Mouse (Mus musculus): Measurements from ENCODE around the gene D7Ertd443e. TPM values are rescaled to one million over a fixed set of nuclear protein-coding genes. Genes with fewer than 3 reads are reported as not detected.

Gene D7Ertd443e
- polyA plus RNA-seq, 1 experiment from 2014 or later: not detected

DNA sequence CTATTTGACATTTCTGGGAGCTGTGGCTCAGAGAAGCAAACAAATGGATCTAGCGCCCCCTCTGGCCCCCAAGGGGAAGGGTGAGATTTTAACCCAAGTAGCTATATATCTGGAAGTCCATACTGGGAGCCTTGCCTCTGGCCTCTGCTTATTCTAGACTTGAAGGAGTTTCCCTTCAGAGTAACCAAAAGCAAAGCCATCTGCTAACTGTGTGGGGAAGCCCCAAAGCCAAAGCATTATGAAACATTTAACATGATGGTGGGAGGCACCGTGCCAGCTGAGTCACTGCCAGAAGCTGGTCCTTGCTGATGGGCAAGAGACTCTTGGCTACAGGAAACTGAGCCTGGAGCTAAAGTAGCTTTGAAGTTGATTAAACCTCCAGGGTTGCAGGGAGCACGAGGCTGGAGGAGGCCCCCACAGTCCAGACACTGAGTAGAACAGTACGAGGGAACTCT lies 4.0 kb downstream of the D7Ertd443e start:
- DNase-seq (ENCODE audit: low spot score): no peak
- no peaks in the 10 kb centered on the region for H3K27me3 ChIP-seq (ENCODE audit: control insufficient read depth, insufficient read depth, low read length)

DNA sequence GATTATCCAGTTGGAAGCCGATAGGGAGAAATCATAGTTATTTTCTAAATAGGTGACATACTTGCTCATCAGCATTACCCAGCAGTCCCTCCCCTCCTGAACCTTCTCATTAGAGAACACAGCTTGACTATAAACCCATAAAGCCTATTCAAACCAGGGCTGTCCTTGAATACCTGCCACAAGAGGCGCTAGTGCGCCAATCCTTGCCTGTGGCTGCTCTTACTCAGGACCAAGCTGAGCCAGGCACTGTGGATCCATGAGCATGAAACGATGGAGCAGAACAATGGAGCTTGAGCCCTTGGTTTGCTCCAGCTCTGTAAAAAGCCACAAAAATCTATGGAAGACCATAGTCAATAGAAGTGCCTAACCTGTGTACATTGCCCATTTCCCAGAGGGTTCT lies 7.2 kb downstream of the D7Ertd443e start:
- no peaks in the 10 kb centered on the region for H3K9me3 ChIP-seq (ENCODE audit: control insufficient read depth, low read length)
- no peak overlapping the region for H3K4me3 ChIP-seq (ENCODE audit: low read depth, low read length)
- WGBS: 42% methylated on average over 4 of the region's 4 CpGs
- DNase-seq (ENCODE audit: low spot score) (peak; percentile 76), ATAC-seq (replicated peaks; ENCODE audit: low FRiP score) (peak; percentile 66; the same call in 1 of the 2 replicates)
- no peak overlapping the region for H3K9ac ChIP-seq (ENCODE audit: low read length)
- H3K27ac ChIP-seq (ENCODE audit: low read depth, low read length): no peak overlapping the region
- no peaks in the 10 kb centered on the region for H3K36me3 ChIP-seq (ENCODE audit: control insufficient read depth, insufficient read depth, low read length)
- no peaks in the 10 kb centered on the region for H3K27me3 ChIP-seq (ENCODE audit: control insufficient read depth, insufficient read depth, low read length)
- H3K4me1 ChIP-seq (replicated peaks; ENCODE audit: control insufficient read depth, insufficient read depth, low read length): no peaks in the 10 kb centered on the region
- no peak overlapping the region for H3K4me2 ChIP-seq (ENCODE audit: low read depth, low read length, severe bottlenecking)

More for the DNA sequence above, 4.0 kb downstream of the D7Ertd443e start:
- Histone ChIP-seq H3K4me3 (ENCODE audit: low read depth, low read length) (no peak overlapping the region), H3K9me3 (ENCODE audit: control insufficient read depth, low read length) (no peaks in the 10 kb centered on the region), H3K27ac (ENCODE audit: low read depth, low read length) (no peak overlapping the region), H3K9ac (ENCODE audit: low read length) (no peak overlapping the region), H3K4me1 (replicated peaks; ENCODE audit: control insufficient read depth, insufficient read depth, low read length) (no peaks in the 10 kb centered on the region), H3K36me3 (ENCODE audit: control insufficient read depth, insufficient read depth, low read length) (no peaks in the 10 kb centered on the region), H3K4me2 (ENCODE audit: low read depth, low read length, severe bottlenecking) (no peak overlapping the region)
- no peak for ATAC-seq (replicated peaks; ENCODE audit: low FRiP score)
- WGBS: 54% methylated on average over 4 of the region's 4 CpGs

DNA sequence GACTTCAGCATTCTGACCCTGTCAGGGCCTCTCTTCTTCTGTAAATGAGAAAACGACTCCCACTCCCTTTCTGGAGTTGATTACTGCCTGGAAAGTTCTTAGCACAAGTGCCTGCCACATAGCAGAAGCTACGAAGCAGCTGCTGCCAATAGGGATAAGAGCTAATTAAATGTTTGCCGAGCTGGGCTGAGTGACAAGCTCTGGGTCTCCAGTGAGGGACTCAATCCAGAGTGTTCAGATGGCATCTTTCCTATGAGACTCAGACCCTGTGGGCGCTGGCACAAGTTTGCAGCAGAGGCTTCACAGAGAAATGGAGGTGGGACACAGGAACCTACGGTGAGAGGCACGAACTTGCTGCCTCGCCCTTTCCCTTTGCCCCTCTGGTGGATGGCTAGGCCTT lies 8.7 kb downstream of the D7Ertd443e start:
- WGBS: 62% methylated on average over 7 of the region's 7 CpGs
- Histone ChIP-seq H3K9ac (ENCODE audit: low read length) (no peak overlapping the region), H3K4me2 (ENCODE audit: low read depth, low read length, severe bottlenecking) (no peak overlapping the region), H3K4me1 (replicated peaks; ENCODE audit: control insufficient read depth, insufficient read depth, low read length) (no peaks in the 10 kb centered on the region), H3K9me3 (ENCODE audit: control insufficient read depth, low read length) (no peaks in the 10 kb centered on the region), H3K4me3 (ENCODE audit: low read depth, low read length) (no peak overlapping the region), H3K27ac (ENCODE audit: low read depth, low read length) (no peak overlapping the region), H3K36me3 (ENCODE audit: control insufficient read depth, insufficient read depth, low read length) (no peaks in the 10 kb centered on the region), H3K27me3 (ENCODE audit: control insufficient read depth, insufficient read depth, low read length) (no peaks in the 10 kb centered on the region)
- DNase-seq (ENCODE audit: low spot score): no peak
- no peak for ATAC-seq (replicated peaks; ENCODE audit: low FRiP score)

DNA sequence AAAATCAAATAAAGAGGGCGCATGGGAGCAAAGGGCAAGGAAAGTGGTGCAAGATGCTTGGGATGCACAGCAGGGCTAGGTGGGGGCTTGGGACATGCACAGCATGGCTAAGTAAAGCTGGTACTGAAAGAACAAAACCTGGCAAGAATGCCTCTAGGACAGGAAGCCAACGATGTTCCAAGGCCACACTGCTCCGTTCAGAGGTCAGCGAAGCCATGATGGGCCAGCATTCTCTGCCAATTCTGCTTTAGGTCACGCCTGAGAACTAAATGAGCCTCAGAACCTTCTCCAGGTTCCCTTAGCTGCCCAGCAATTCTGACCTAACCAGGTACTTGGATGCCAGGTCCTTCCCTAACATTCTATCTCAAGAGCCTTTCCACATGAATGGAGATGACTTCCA lies 13.2 kb downstream of the D7Ertd443e start:
- no peaks in the 10 kb centered on the region for H3K27me3 ChIP-seq (ENCODE audit: control insufficient read depth, insufficient read depth, low read length)
- no peak overlapping the region for H3K4me3 ChIP-seq (ENCODE audit: low read depth, low read length)
- WGBS: 57% methylated on average over 5 of the region's 5 CpGs
- no peaks in the 10 kb centered on the region for H3K36me3 ChIP-seq (ENCODE audit: control insufficient read depth, insufficient read depth, low read length)
- ATAC-seq (replicated peaks; ENCODE audit: low FRiP score) (no peak), DNase-seq (ENCODE audit: low spot score) (no peak)
- no peak overlapping the region for H3K9ac ChIP-seq (ENCODE audit: low read length)
- no peaks in the 10 kb centered on the region for H3K9me3 ChIP-seq (ENCODE audit: control insufficient read depth, low read length)
- no peaks in the 10 kb centered on the region for H3K4me1 ChIP-seq (replicated peaks; ENCODE audit: control insufficient read depth, insufficient read depth, low read length)
- H3K27ac ChIP-seq (ENCODE audit: low read depth, low read length): no peak overlapping the region
- H3K4me2 ChIP-seq (ENCODE audit: low read depth, low read length, severe bottlenecking): no peak overlapping the region

DNA sequence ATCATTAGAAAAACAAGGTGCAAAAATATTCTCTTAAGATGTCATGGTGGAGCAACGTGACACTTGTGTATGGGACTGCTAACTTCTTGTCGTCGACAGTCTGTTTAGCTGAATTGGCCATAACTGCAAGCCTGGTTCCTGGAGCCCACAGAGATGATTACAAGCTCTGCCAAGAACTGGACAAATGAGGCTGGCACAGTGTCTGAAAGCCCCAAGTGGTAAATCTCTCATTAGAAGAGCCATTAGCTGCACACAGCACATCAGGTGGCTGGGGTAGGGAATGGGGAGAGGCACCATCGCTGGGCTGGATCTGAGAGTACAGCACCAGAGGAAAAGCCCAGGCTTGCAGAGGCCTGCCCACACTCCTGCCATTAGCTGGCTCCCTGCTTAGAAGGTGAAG lies 16.2 kb downstream of the D7Ertd443e start:
- no peaks in the 10 kb centered on the region for H3K4me1 ChIP-seq (replicated peaks; ENCODE audit: control insufficient read depth, insufficient read depth, low read length)
- no peak for ATAC-seq (replicated peaks; ENCODE audit: low FRiP score)
- H3K36me3 ChIP-seq (ENCODE audit: control insufficient read depth, insufficient read depth, low read length): no peaks in the 10 kb centered on the region
- H3K9me3 ChIP-seq (ENCODE audit: control insufficient read depth, low read length): no peaks in the 10 kb centered on the region
- no peak overlapping the region for H3K27ac ChIP-seq (ENCODE audit: low read depth, low read length)
- WGBS: 88% methylated on average over 4 of the region's 4 CpGs
- no peak overlapping the region for H3K4me3 ChIP-seq (ENCODE audit: low read depth, low read length)
- no peak overlapping the region for H3K9ac ChIP-seq (ENCODE audit: low read length)
- no peak for DNase-seq (ENCODE audit: low spot score)
- no peak overlapping the region for H3K4me2 ChIP-seq (ENCODE audit: low read depth, low read length, severe bottlenecking)
- H3K27me3 ChIP-seq (ENCODE audit: control insufficient read depth, insufficient read depth, low read length): no peaks in the 10 kb centered on the region

DNA sequence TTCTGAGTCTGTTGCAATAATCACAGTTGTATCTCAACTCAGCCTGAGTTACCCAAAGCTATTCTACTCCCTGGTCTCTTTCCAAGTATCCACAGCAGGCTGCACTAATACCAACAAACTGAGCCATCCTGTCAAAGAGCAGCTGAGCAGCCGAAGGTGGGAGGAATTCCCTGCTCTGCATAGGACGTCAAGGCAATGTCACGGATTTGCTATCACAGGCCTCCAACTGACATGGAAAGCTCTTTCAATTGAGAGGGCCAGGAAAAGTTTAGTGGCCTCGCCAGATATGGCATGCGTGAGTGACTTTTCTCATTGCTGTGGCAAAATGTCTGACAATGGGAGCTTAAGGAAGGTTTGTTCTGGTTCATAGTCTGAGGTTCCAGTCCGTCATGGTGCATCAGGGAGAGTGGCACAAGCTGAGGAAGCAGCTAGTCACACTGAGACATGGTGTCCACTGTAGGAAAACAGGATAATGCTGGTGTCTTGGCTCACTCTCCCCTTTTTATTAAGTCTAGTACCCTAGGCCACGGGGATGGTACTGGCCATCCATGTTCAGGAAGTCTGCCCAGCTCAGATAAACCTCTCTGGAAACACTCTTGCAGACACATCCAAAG lies 23.1 kb downstream of the D7Ertd443e start:
- Histone ChIP-seq H3K4me3 (ENCODE audit: low read depth, low read length) (no peak overlapping the region), H3K4me1 (replicated peaks; ENCODE audit: control insufficient read depth, insufficient read depth, low read length) (no peaks in the 10 kb centered on the region), H3K9ac (ENCODE audit: low read length) (no peak overlapping the region), H3K9me3 (ENCODE audit: control insufficient read depth, low read length) (no peaks in the 10 kb centered on the region), H3K4me2 (ENCODE audit: low read depth, low read length, severe bottlenecking) (no peak overlapping the region), H3K27ac (ENCODE audit: low read depth, low read length) (no peak overlapping the region), H3K27me3 (ENCODE audit: control insufficient read depth, insufficient read depth, low read length) (no peaks in the 10 kb centered on the region), H3K36me3 (ENCODE audit: control insufficient read depth, insufficient read depth, low read length) (no peaks in the 10 kb centered on the region)
- ATAC-seq (replicated peaks; ENCODE audit: low FRiP score): no peak
- no peak for DNase-seq (ENCODE audit: low spot score)
- WGBS: 69% methylated on average over 7 of the region's 7 CpGs

DNA sequence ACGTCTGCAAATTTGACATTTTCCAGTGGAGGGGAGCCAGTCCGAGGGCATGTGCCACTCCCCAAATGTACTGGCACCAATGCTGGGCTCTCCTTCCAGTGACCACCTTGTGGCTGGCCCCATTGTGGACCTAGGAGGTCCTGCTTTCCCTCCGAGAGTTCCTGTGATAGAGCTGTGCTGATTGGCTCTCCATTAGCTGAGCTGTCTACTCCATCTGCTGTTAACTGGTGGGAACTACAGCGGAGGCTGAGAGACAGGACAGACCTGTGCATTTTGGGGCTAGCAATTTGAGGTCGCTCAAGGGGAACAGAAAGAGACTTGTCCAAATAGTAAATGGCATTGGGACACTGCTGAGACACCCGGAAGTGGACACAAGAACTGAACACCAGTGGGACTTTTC lies 36.6 kb downstream of the D7Ertd443e start:
- Histone ChIP-seq H3K4me2 (ENCODE audit: low read depth, low read length, severe bottlenecking) (no peak overlapping the region), H3K9ac (ENCODE audit: low read length) (no peak overlapping the region), H3K36me3 (ENCODE audit: control insufficient read depth, insufficient read depth, low read length) (no peaks in the 10 kb centered on the region), H3K9me3 (ENCODE audit: control insufficient read depth, low read length) (no peaks in the 10 kb centered on the region), H3K4me3 (ENCODE audit: low read depth, low read length) (no peak overlapping the region), H3K27me3 (ENCODE audit: control insufficient read depth, insufficient read depth, low read length) (no peaks in the 10 kb centered on the region), H3K27ac (ENCODE audit: low read depth, low read length) (no peak overlapping the region), H3K4me1 (replicated peaks; ENCODE audit: control insufficient read depth, insufficient read depth, low read length) (no peaks in the 10 kb centered on the region)
- DNase-seq (ENCODE audit: low spot score): peak; percentile 54
- ATAC-seq (replicated peaks; ENCODE audit: low FRiP score): peak; percentile 56
- WGBS: 48% methylated on average over 6 of the region's 6 CpGs

DNA sequence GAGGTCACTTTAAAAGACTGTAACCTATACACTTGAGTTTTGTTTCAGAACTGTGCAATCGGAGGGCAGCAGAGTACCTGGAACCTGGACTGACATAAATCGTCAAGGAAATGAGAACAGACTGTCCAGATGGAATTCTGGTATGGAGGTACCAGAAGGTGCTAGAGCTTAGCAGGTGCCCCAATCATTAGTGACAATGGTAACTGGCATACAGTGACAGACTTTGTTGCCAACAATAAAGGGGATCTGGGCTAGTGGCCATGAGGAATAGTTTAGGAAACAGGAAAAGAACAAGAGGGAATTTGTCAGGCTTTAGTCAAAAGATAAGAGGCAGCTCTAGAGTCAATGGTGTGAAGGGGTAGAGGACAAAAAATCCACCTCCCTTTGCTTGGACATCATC lies 43.3 kb downstream of the D7Ertd443e start:
- no peak overlapping the region for H3K4me2 ChIP-seq (ENCODE audit: low read depth, low read length, severe bottlenecking)
- ATAC-seq (replicated peaks; ENCODE audit: low FRiP score) (no peak), DNase-seq (ENCODE audit: low spot score) (no peak)
- H3K27me3 ChIP-seq (ENCODE audit: control insufficient read depth, insufficient read depth, low read length): no peaks in the 10 kb centered on the region
- no peaks in the 10 kb centered on the region for H3K9me3 ChIP-seq (ENCODE audit: control insufficient read depth, low read length)
- H3K27ac ChIP-seq (ENCODE audit: low read depth, low read length): no peak overlapping the region
- WGBS: 88% methylated on average over 2 of the region's 2 CpGs
- H3K9ac ChIP-seq (ENCODE audit: low read length): no peak overlapping the region
- no peaks in the 10 kb centered on the region for H3K36me3 ChIP-seq (ENCODE audit: control insufficient read depth, insufficient read depth, low read length)
- H3K4me1 ChIP-seq (replicated peaks; ENCODE audit: control insufficient read depth, insufficient read depth, low read length): no peaks in the 10 kb centered on the region
- H3K4me3 ChIP-seq (ENCODE audit: low read depth, low read length): no peak overlapping the region

DNA sequence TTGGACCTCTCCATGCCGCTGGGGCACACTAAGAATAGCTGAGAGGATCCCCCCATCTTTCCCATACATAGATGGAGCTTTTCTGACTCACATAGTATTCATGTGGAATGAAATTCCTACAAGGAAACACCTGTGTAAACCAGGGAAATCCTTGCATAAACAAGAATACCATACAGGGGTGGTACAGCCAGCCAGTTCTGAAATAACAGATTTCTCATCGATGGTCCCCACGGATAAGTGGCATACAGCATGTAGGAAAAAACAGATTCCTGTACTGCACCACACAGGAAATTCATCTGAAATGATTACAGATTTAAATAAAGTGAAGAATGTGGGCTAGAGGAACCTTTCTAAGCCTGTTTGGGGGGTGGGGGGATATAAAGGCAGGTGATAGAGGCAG lies 49.5 kb downstream of the D7Ertd443e start:
- WGBS: 86% methylated on average over 3 of the region's 3 CpGs
- H3K36me3 ChIP-seq (ENCODE audit: control insufficient read depth, insufficient read depth, low read length): no peaks in the 10 kb centered on the region
- no peak overlapping the region for H3K27ac ChIP-seq (ENCODE audit: low read depth, low read length)
- ATAC-seq (replicated peaks; ENCODE audit: low FRiP score): no peak
- no peak for DNase-seq (ENCODE audit: low spot score)
- no peaks in the 10 kb centered on the region for H3K4me1 ChIP-seq (replicated peaks; ENCODE audit: control insufficient read depth, insufficient read depth, low read length)
- no peak overlapping the region for H3K9ac ChIP-seq (ENCODE audit: low read length)
- no peaks in the 10 kb centered on the region for H3K27me3 ChIP-seq (ENCODE audit: control insufficient read depth, insufficient read depth, low read length)
- H3K4me3 ChIP-seq (ENCODE audit: low read depth, low read length): no peak overlapping the region
- H3K4me2 ChIP-seq (ENCODE audit: low read depth, low read length, severe bottlenecking): no peak overlapping the region
- H3K9me3 ChIP-seq (ENCODE audit: control insufficient read depth, low read length): no peaks in the 10 kb centered on the region
